Mouse (Mus musculus): ENCODE measurements around the gene Impdh1.

- no peak for TF ChIP-seq CTCF (IDR thresholded peaks at IDR 0.05; ENCODE audit: borderline replicate concordance, insufficient read depth, low read depth, low read length)
- no peak for TF ChIP-seq POLR2A (IDR thresholded peaks at IDR 0.05; ENCODE audit: borderline replicate concordance, insufficient read depth, low read length)
Measured at GRCm38 (mm10) chr6:29211146-29211545, 5.0 kb downstream of the Impdh1 start.
